Mouse (Mus musculus): ENCODE results near the gene Rdh16f1. TPM values are rescaled to one million over a fixed set of nuclear protein-coding genes. Genes with fewer than 3 reads are reported as not detected.
"Not testable (repeated sequence)": the region's sequence is repeated elsewhere in the genome, so short reads cannot be mapped to it uniquely, and the experiment has no call there.

The Rdh16f1 gene
- polyA plus RNA-seq, 1 experiment, result 0.13 TPM

GRCm38 (mm10) chr10:127825386-127825785, 65.8 kb downstream of the Rdh16f1 start:
- H3K79me2 ChIP-seq (ENCODE audit: control insufficient read depth, insufficient read depth), result no peaks in the 10 kb centered on the region

GRCm38 (mm10) chr10:127829121-127829520, 69.5 kb downstream of the Rdh16f1 start:
- Histone ChIP-seq H3K27me3 (ENCODE audit: control insufficient read depth, insufficient read depth, insufficient read length) (no peaks in the 10 kb centered on the region), H3K4me3 (no peak overlapping the region), H3K36me3 (ENCODE audit: control insufficient read depth, insufficient read depth) (no peaks in the 10 kb centered on the region), H3K4me2 (ENCODE audit: low read depth) (no peak overlapping the region), H3ac (ENCODE audit: control insufficient read depth, insufficient read length) (no peak overlapping the region), H3K79me2 (ENCODE audit: control insufficient read depth, insufficient read depth) (no peaks in the 10 kb centered on the region)
- TF ChIP-seq TCF3 (IDR thresholded peaks at IDR 0.05; ENCODE audit: insufficient read length, low read depth) (no peak), MYOG (IDR thresholded peaks at IDR 0.05; ENCODE audit: control insufficient read depth in 1 of 3, insufficient read depth in 1 of 3, insufficient read length in 2 of 3, low read depth in 2 of 3) (no peak), SRF (IDR thresholded peaks at IDR 0.05; ENCODE audit: control insufficient read depth, insufficient read length, low read depth) (no peak), USF1 (IDR thresholded peaks at IDR 0.05; ENCODE audit: low read depth) (no peak), POLR2A (IDR thresholded peaks at IDR 0.05; ENCODE audit: insufficient read length, low read depth) (no peak), MYOD1 (IDR thresholded peaks at IDR 0.05; ENCODE audit: control insufficient read depth in 1 of 3, insufficient read length in 2 of 3, low read depth in 2 of 3) (no peak), TCF12 (IDR thresholded peaks at IDR 0.05; ENCODE audit: insufficient read depth, poor library complexity, severe bottlenecking) (no peak), REST (IDR thresholded peaks at IDR 0.05; ENCODE audit: insufficient read depth, insufficient read length) (no peak), POLR2AphosphoS2 (IDR thresholded peaks at IDR 0.05; ENCODE audit: insufficient read length, low read depth) (no peak), E2F4 (IDR thresholded peaks at IDR 0.05; ENCODE audit: insufficient read depth) (no peak), MAX (IDR thresholded peaks at IDR 0.05; ENCODE audit: low read depth) (no peak), CEBPB (IDR thresholded peaks at IDR 0.05; ENCODE audit: insufficient read depth, poor library complexity, severe bottlenecking) (no peak)

More at GRCm38 (mm10) chr10:127825386-127825785, 65.8 kb downstream of the Rdh16f1 start:
- H3K4me3 ChIP-seq, result no peak overlapping the region
- no peak for TF ChIP-seq E2F4 (IDR thresholded peaks at IDR 0.05; ENCODE audit: insufficient read depth)
- TF ChIP-seq SRF (IDR thresholded peaks at IDR 0.05; ENCODE audit: control insufficient read depth, insufficient read length, low read depth), result no peak
- TF ChIP-seq TCF12 (IDR thresholded peaks at IDR 0.05; ENCODE audit: insufficient read depth, poor library complexity, severe bottlenecking), result no peak
- no peaks in the 10 kb centered on the region for H3K27me3 ChIP-seq (ENCODE audit: control insufficient read depth, insufficient read depth, insufficient read length)
- no peaks in the 10 kb centered on the region for H3K36me3 ChIP-seq (ENCODE audit: control insufficient read depth, insufficient read depth)
- H3K4me2 ChIP-seq (ENCODE audit: low read depth), result no peak overlapping the region
- no peak overlapping the region for H3ac ChIP-seq (ENCODE audit: control insufficient read depth, insufficient read length)

GRCm38 (mm10) chr10:127834186-127834585, 74.6 kb downstream of the Rdh16f1 start:
- not testable (repeated sequence) for H3K79me2 ChIP-seq (ENCODE audit: control insufficient read depth, insufficient read depth); H3K36me3 ChIP-seq (ENCODE audit: control insufficient read depth, insufficient read depth); H3K27me3 ChIP-seq (ENCODE audit: control insufficient read depth, insufficient read depth, insufficient read length); H3K4me3 ChIP-seq; H3K4me2 ChIP-seq (ENCODE audit: low read depth); H3ac ChIP-seq (ENCODE audit: control insufficient read depth, insufficient read length)

- no peak overlapping the region for H3ac ChIP-seq (ENCODE audit: control insufficient read depth, insufficient read length)
- H3K36me3 ChIP-seq (ENCODE audit: control insufficient read depth, insufficient read depth), result no peaks in the 10 kb centered on the region
- no peaks in the 10 kb centered on the region for H3K27me3 ChIP-seq (ENCODE audit: control insufficient read depth, insufficient read depth, insufficient read length)
- no peaks in the 10 kb centered on the region for H3K79me2 ChIP-seq (ENCODE audit: control insufficient read depth, insufficient read depth)
- H3K4me3 ChIP-seq, result no peak overlapping the region
- TF ChIP-seq CEBPB (IDR thresholded peaks at IDR 0.05; ENCODE audit: insufficient read depth, poor library complexity, severe bottlenecking) (no peak), REST (IDR thresholded peaks at IDR 0.05; ENCODE audit: insufficient read depth, insufficient read length) (no peak), POLR2AphosphoS2 (IDR thresholded peaks at IDR 0.05; ENCODE audit: insufficient read length, low read depth) (no peak), MYOG (IDR thresholded peaks at IDR 0.05; ENCODE audit: control insufficient read depth in 1 of 3, insufficient read depth in 1 of 3, insufficient read length in 2 of 3, low read depth in 2 of 3) (no peak), POLR2A (IDR thresholded peaks at IDR 0.05; ENCODE audit: insufficient read length, low read depth) (no peak), E2F4 (IDR thresholded peaks at IDR 0.05; ENCODE audit: insufficient read depth) (no peak), MYOD1 (IDR thresholded peaks at IDR 0.05; ENCODE audit: control insufficient read depth in 1 of 3, insufficient read length in 2 of 3, low read depth in 2 of 3) (no peak), SRF (IDR thresholded peaks at IDR 0.05; ENCODE audit: control insufficient read depth, insufficient read length, low read depth) (no peak), TCF3 (IDR thresholded peaks at IDR 0.05; ENCODE audit: insufficient read length, low read depth) (no peak), TCF12 (IDR thresholded peaks at IDR 0.05; ENCODE audit: insufficient read depth, poor library complexity, severe bottlenecking) (no peak), USF1 (IDR thresholded peaks at IDR 0.05; ENCODE audit: low read depth) (no peak), MAX (IDR thresholded peaks at IDR 0.05; ENCODE audit: low read depth) (no peak)
- H3K4me2 ChIP-seq (ENCODE audit: low read depth), result no peak overlapping the region
Observed at GRCm38 (mm10) chr10:127835292-127835691, 75.7 kb downstream of the Rdh16f1 start.

- H3K4me2 ChIP-seq (ENCODE audit: low read depth); H3K36me3 ChIP-seq (ENCODE audit: control insufficient read depth, insufficient read depth); H3K27me3 ChIP-seq (ENCODE audit: control insufficient read depth, insufficient read depth, insufficient read length); H3ac ChIP-seq (ENCODE audit: control insufficient read depth, insufficient read length); H3K79me2 ChIP-seq (ENCODE audit: control insufficient read depth, insufficient read depth); H3K4me3 ChIP-seq: not testable (repeated sequence)
Observed at GRCm38 (mm10) chr10:127837793-127838192, 78.2 kb downstream of the Rdh16f1 start.

GRCm38 (mm10) chr10:127838539-127838938, 79.0 kb downstream of the Rdh16f1 start:
- Histone ChIP-seq H3K4me3 (no peak overlapping the region), H3K36me3 (ENCODE audit: control insufficient read depth, insufficient read depth) (no peaks in the 10 kb centered on the region), H3ac (ENCODE audit: control insufficient read depth, insufficient read length) (no peak overlapping the region), H3K79me2 (ENCODE audit: control insufficient read depth, insufficient read depth) (no peaks in the 10 kb centered on the region), H3K4me2 (ENCODE audit: low read depth) (no peak overlapping the region), H3K27me3 (ENCODE audit: control insufficient read depth, insufficient read depth, insufficient read length) (peaks cover 8% of the 10 kb centered on the region)
- TF ChIP-seq USF1 (IDR thresholded peaks at IDR 0.05; ENCODE audit: low read depth), result no peak
- no peak for TF ChIP-seq TCF12 (IDR thresholded peaks at IDR 0.05; ENCODE audit: insufficient read depth, poor library complexity, severe bottlenecking)
- TF ChIP-seq TCF3 (IDR thresholded peaks at IDR 0.05; ENCODE audit: insufficient read length, low read depth), result no peak
- no peak for TF ChIP-seq MYOD1 (IDR thresholded peaks at IDR 0.05; ENCODE audit: control insufficient read depth in 1 of 3, insufficient read length in 2 of 3, low read depth in 2 of 3)
- no peak for TF ChIP-seq MAX (IDR thresholded peaks at IDR 0.05; ENCODE audit: low read depth)
- TF ChIP-seq MYOG (IDR thresholded peaks at IDR 0.05; ENCODE audit: control insufficient read depth in 1 of 3, insufficient read depth in 1 of 3, insufficient read length in 2 of 3, low read depth in 2 of 3), result no peak
- no peak for TF ChIP-seq SRF (IDR thresholded peaks at IDR 0.05; ENCODE audit: control insufficient read depth, insufficient read length, low read depth)
- no peak for TF ChIP-seq CEBPB (IDR thresholded peaks at IDR 0.05; ENCODE audit: insufficient read depth, poor library complexity, severe bottlenecking)
- TF ChIP-seq REST (IDR thresholded peaks at IDR 0.05; ENCODE audit: insufficient read depth, insufficient read length), result no peak
- TF ChIP-seq POLR2AphosphoS2 (IDR thresholded peaks at IDR 0.05; ENCODE audit: insufficient read length, low read depth), result no peak
- no peak for TF ChIP-seq E2F4 (IDR thresholded peaks at IDR 0.05; ENCODE audit: insufficient read depth)
- TF ChIP-seq POLR2A (IDR thresholded peaks at IDR 0.05; ENCODE audit: insufficient read length, low read depth), result no peak

Data from myocyte (in vitro differentiated cells).